Mouse (Mus musculus): ENCODE measurements around the gene Wdr46. TPM values are rescaled to one million over a fixed set of nuclear protein-coding genes. Genes with fewer than 3 reads are reported as not detected.
A peak's percentile ranks its signal among the peaks of the same experiment; 100 is the strongest.

Gene Wdr46
- total RNA-seq, 2 experiments from 2014 or later = 14.5 to 18.9 TPM

DNA sequence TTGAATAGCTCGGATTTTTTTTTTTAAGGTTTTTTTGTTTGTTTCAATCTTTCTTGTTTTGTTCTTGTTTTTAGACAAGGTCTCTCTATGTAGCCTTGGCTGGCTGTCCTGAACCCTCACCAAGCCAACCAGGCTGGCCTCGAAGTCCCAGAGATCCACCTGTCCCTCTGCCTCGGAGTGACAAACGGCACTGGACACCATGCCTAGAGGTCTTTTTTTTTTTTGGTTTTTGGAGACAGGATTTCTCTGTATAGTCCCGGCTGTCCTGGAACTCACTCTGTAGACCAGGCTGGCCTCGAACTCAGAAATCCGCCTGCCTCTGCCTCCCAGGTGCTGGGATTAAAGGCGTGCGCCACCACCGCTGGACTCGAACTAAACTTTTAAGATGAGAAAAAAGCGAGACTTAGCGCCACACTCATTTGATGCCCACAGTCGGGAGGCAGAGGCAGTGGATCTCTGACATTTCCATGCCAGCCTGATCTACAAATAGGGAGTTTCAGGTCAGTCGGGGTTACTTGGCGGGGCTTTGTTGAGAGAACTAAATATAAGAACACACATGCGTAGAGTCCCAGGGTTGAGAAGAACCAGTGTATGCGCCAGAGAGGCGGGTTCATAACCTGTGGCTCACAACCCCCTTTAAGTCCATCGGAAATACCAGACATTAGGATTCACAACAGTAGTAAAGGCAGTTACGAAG is 12.1 kb upstream of the Wdr46 start:
- Histone ChIP-seq H3K4me3 (peak overlapping the region; percentile 77), H3K27ac (peak overlapping the region; percentile 96)
- DNase-seq (ENCODE audit: low spot score in 2 of 2) = no peak
- TF ChIP-seq CTCF (conservative IDR thresholded peaks at IDR 0.05) = no peak

DNA sequence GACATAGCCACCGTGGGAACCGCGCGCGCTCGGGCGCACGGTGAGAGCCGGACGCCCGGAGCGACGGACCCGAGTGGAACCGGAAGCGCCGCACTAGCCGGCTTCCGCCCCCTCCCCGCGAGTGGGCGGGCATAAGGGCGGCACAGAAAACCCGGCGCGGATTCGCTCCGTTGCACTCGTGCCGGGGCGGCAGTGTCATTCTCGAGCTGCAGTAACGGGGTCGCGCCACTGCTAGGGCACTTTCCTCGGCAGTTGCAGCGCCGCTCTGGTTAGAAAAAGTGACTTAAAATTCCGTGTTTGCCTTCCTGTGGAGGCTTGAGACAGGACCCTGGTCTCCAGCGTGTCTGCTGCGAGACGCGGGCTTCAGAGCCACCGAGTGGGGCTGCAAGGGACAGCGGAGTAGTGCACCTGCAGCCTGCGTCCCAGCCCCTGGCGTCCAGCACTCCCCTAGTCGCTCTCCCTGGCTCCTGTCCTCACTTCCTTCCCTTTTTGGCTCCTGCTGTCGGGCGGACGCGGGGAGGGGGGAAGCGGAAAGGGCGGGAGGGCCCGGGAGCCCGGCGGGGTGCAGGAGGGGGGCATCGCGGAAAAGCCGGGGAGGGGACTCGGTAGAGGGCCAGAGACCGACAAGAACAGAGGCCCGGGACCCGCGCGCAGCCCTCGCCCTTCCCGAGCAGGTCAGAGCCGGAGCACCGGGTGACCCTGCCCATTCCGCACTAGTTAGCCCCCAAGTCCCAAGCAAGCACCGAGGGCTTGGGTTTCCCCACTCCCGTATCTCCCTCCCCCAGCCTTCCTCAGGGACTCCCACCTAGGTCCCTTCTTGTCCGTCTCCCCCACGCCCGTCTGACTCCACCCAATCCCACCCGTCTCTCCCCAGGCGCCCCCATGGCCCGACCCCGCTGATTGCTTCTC is 10.8 kb upstream of the Wdr46 start, which contains the start of gene Rgl2:
Gene Rgl2, plus strand, starts transcription at position 173 of the 909 bp plus-strand sequence.
- TF ChIP-seq CTCF (conservative IDR thresholded peaks at IDR 0.05) = peak; percentile 70

GRCm38 (mm10) chr17:33930280-33931158 is 9.9 kb upstream of the Wdr46 start:
- Histone ChIP-seq H3K27ac (peak overlapping the region; percentile 96), H3K4me3 (peak overlapping the region; percentile 77)
- TF ChIP-seq CTCF (conservative IDR thresholded peaks at IDR 0.05) = no peak
- DNase-seq (ENCODE audit: low spot score in 2 of 2) = peak; percentile 69 to 74

More for the DNA sequence above, 10.8 kb upstream of the Wdr46 start, which contains the start of gene Rgl2:
- H3K27ac ChIP-seq = peak within 1 kb of the TSS; percentile 96
- peak within 1 kb of the TSS; percentile 77 for H3K4me3 ChIP-seq
- DNase-seq (ENCODE audit: low spot score in 2 of 2) = peak; percentile 91 to 95

- peak overlapping the region; percentile 77 for H3K4me3 ChIP-seq
- no peak for TF ChIP-seq CTCF (conservative IDR thresholded peaks at IDR 0.05)
- H3K27ac ChIP-seq = peak overlapping the region; percentile 96
- no peak for DNase-seq (ENCODE audit: low spot score in 2 of 2)
Measured at GRCm38 (mm10) chr17:33931159-33931866, 9.1 kb upstream of the Wdr46 start.

- DNase-seq (ENCODE audit: low spot score in 2 of 2) = no peak
Measured at GRCm38 (mm10) chr17:33931947-33932346, 8.5 kb upstream of the Wdr46 start.

DNA sequence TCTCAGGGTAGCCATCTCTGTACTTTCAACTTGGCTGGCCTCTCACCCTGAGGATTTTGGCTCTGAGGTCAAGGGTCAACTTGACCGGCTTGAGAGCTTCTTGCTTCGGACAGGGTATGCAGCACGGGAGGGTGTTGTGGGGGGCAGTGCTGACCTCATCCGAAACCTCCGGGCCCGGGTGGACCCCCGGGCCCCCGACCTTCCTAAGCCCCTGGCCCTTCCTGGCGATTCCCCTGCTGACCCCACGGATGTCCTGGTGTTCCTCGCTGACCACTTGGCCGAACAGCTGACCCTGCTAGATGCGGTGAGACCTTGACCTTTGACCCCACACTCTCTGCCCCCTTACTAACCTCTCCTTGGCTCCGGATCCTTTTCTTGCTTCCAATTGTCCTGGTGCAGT is 8.0 kb upstream of the Wdr46 start:
- no peak overlapping the region for H3K4me3 ChIP-seq
- no peak for TF ChIP-seq CTCF (conservative IDR thresholded peaks at IDR 0.05)
- H3K27ac ChIP-seq = no peak overlapping the region
- DNase-seq (ENCODE audit: low spot score in 2 of 2) = no peak

More at GRCm38 (mm10) chr17:33931947-33932346, 8.5 kb upstream of the Wdr46 start:
- H3K4me3 ChIP-seq = no peak overlapping the region
- TF ChIP-seq CTCF (conservative IDR thresholded peaks at IDR 0.05) = no peak
- H3K27ac ChIP-seq = no peak overlapping the region

DNA sequence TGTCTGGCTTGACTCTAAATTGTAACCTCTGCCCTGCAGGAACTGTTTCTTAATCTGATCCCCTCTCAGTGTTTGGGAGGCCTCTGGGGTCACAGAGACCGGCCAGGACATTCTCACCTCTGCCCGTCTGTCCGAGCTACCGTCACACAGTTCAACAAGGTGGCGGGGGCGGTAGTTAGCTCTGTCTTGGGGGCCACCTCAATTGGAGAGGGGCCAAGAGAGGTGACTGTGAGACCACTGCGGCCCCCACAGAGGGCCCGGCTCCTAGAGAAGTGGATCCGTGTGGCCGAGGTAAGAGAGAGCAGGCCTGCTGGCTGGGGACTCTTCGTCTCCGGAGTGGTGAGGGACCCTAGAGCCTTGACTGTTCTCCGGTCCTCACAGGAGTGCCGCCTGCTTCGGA is 7.5 kb upstream of the Wdr46 start:
- no peak for DNase-seq (ENCODE audit: low spot score in 2 of 2)
- no peak for TF ChIP-seq CTCF (conservative IDR thresholded peaks at IDR 0.05)
- H3K27ac ChIP-seq = no peak overlapping the region
- no peak overlapping the region for H3K4me3 ChIP-seq

- H3K27ac ChIP-seq = peak overlapping the region; percentile 51; the same call in 1 of the 2 replicates
- no peak overlapping the region for H3K4me3 ChIP-seq
- TF ChIP-seq CTCF (conservative IDR thresholded peaks at IDR 0.05) = no peak
- no peak for DNase-seq (ENCODE audit: low spot score in 2 of 2)
Measured at GRCm38 (mm10) chr17:33935422-33936055, 4.9 kb upstream of the Wdr46 start.

- no peak for TF ChIP-seq CTCF (conservative IDR thresholded peaks at IDR 0.05)
- no peak for DNase-seq (ENCODE audit: low spot score in 2 of 2)
- Histone ChIP-seq H3K4me3 (no peak overlapping the region), H3K27ac (no peak overlapping the region)
Measured at GRCm38 (mm10) chr17:33936993-33937392, 3.5 kb upstream of the Wdr46 start.

DNA sequence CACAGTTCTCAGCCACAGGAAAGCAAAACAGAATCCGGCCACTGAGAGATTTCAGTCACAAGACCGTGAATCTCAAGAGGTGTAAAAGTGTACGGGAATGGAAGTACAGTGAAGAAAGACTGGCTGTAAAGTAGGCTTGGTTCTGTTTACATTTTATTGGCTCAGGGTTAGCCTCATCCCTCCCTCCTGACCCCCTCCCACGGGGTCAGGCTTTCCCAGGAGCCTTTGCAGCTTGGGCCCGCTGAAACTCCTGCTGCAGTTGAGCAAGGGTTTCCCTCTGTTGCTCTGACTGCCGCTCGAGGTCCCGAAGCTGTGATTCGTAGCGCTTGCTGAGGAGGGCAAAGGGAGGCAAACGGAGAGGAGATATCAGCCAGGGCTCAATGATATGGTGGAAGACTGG is 1.7 kb upstream of the Wdr46 start:
- Histone ChIP-seq H3K27ac (no peak overlapping the region), H3K4me3 (no peak overlapping the region)
- DNase-seq (ENCODE audit: low spot score in 2 of 2) = no peak
- TF ChIP-seq CTCF (conservative IDR thresholded peaks at IDR 0.05) = no peak

DNA sequence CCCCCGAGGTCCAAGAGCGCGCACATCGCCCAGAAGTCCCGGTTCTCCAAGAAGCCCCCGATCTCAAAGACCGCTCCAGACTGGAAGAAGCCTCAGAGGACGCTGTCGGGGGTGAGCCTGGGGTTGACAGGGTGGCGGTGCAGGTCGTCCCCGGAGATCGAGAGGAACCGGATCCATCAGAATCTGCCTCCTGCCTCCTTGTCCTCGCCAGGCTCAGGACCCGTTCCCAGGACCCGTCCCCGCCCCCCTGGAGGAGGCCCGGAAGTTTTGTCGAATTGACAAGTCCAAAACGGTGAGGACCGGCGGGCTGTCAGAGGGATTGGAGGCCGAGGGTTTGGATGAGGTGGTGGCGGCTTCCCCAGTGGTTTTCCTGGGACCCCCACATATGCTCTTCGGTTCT is 521 bp downstream of the Wdr46 start:
- DNase-seq (ENCODE audit: low spot score in 2 of 2) = no peak
- Histone ChIP-seq H3K4me3 (peak overlapping the region; percentile 62), H3K27ac (peak overlapping the region; percentile 98; the same call in 1 of the 2 replicates)
- no peak for TF ChIP-seq CTCF (conservative IDR thresholded peaks at IDR 0.05)

All from layer of hippocampus, adult 2 months (tissue).